Mouse (Mus musculus) small intestine, adult 2 months (tissue): ENCODE results near the gene Khdrbs2.

Source experiments
- CTCF ChIP-seq: fragments of 200-500 bp; IDR thresholded peaks from 2 replicates; pipeline ENCODE4 v1.5.1; 2012; ENCODE audit warnings: low read depth, mild to moderate bottlenecking, control low read depth, inconsistent platforms, low read length, moderate library complexity, mixed read lengths; ENCODE audit not compliant: insufficient replicate concordance, insufficient read length; ENCODE audit errors: extremely low read depth
- POLR2A ChIP-seq: fragments of 200-500 bp; IDR thresholded peaks from 2 replicates; pipeline ENCODE4 v1.6.1; 2012; ENCODE audit warnings: low read depth, mild to moderate bottlenecking, control low read depth, inconsistent platforms, low read length, moderate library complexity

DNA sequence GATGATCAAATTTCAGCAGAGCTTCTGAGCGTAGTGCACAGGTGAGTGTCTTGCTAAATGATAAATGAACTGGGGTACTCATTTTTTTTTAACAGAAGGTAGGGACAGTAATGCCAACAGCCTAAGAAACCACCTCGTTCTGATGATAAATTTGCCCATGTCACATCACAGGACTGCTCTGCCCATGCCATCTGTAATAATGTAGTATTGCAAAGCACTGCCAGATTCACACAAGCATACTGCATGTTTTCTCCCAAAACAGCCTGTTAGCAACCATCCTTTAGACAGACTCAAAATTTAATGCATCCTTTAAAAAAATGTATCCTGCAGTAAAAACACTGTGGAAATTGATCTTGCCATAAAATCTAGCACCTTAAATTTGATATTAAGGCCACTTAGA is 315.4 kb downstream of the Khdrbs2 start:
- no peak for TF ChIP-seq CTCF
- no peak for TF ChIP-seq POLR2A
